ENCODE assay signal across 9 mouse cellular contexts in genomic region chr11:75461743-75462252, GRCm38 (mm10). TPM values are rescaled to one million over a fixed set of nuclear protein-coding genes. Genes with fewer than 3 reads are reported as not detected.
DNase-seq lines count a peak whose midpoint lies in the region; ATAC-seq and TF ChIP-seq lines count a peak whose summit lies in the region.
"Had no signal": no experiment of that assay in that cellular context is flagged by ENCODE, and none has a peak within 500 bp of the region (broad histone marks: within the 10 kb centered on the region; RNA-seq: fewer than 3 reads in every experiment).

No protein-coding gene starts in this region.

- no peaks in the 10 kb centered on the region for H3K27me3 ChIP-seq in hindbrain, embryonic 12.5 days
- no peaks in the 10 kb centered on the region for H3K27me3 ChIP-seq in midbrain, embryonic 14.5 days (ENCODE audit: control insufficient read depth, insufficient read depth, low read length)

- peak; percentile 62 for ATAC-seq in hindbrain, embryonic 12.5 days (ENCODE audit: low FRiP score)
- ATAC-seq in midbrain, embryonic 14.5 days (ENCODE audit: low FRiP score, low TSS enrichment): peak; percentile 44; the same call in 1 of the 2 replicates

- peak overlapping the region; percentile 98 for H3K4me2 ChIP-seq in hindbrain, embryonic 12.5 days (replicated peaks)
- peak overlapping the region; percentile 96 for H3K4me2 ChIP-seq in midbrain, embryonic 14.5 days (ENCODE audit: low read length)

- TF ChIP-seq CTCF in left cerebral cortex, adult 2 months (IDR thresholded peaks at IDR 0.05): no peak

- peaks cover 15% of the 10 kb centered on the region for H3K4me1 ChIP-seq in brown adipose tissue, adult 24 weeks (ENCODE audit: control insufficient read depth, insufficient read depth, insufficient read length, low read length)
- peaks cover 31% of the 10 kb centered on the region for H3K4me1 ChIP-seq in hindbrain, embryonic 12.5 days
- H3K4me1 ChIP-seq in midbrain, embryonic 14.5 days (ENCODE audit: control insufficient read depth, insufficient read depth, low read length): peaks cover 21% of the 10 kb centered on the region

- WGBS in hindbrain, embryonic 12.5 days: 0% methylated on average over 30 of the region's 30 CpGs
- WGBS in midbrain, embryonic 14.5 days: under 1% methylated on average over 30 of the region's 30 CpGs

- H3K36me3 ChIP-seq in hindbrain, embryonic 12.5 days: peaks cover 16% of the 10 kb centered on the region
- peaks cover 13% of the 10 kb centered on the region for H3K36me3 ChIP-seq in midbrain, embryonic 14.5 days (ENCODE audit: control insufficient read depth, insufficient read depth, low read length)

- H3K9ac ChIP-seq in hindbrain, embryonic 12.5 days: peak overlapping the region; percentile 77
- peak overlapping the region; percentile 62 for H3K9ac ChIP-seq in midbrain, embryonic 14.5 days (replicated peaks; ENCODE audit: low read length)

- H3K9me3 ChIP-seq in hindbrain, embryonic 12.5 days (replicated peaks): no peaks in the 10 kb centered on the region
- no peaks in the 10 kb centered on the region for H3K9me3 ChIP-seq in midbrain, embryonic 14.5 days (ENCODE audit: control insufficient read depth, low read length)

- intact Hi-C loops in left cerebral cortex, adult 2 months (cut with DNase I): loop anchor here (2.0 to 5.0 kb wide), 2 partner anchors 269 to 289 kb away; partner anchors contain the start of genes Dph1 and Rtn4rl1

- H3K4me3 ChIP-seq in left cerebral cortex, adult 2 months: peak overlapping the region; percentile 84
- H3K4me3 ChIP-seq in brown adipose tissue, adult 24 weeks (ENCODE audit: insufficient read depth, low read depth, low read length): peak overlapping the region; percentile 70
- peak overlapping the region; percentile 78 for H3K4me3 ChIP-seq in hindbrain, embryonic 12.5 days
- peak overlapping the region; percentile 75 for H3K4me3 ChIP-seq in midbrain, embryonic 14.5 days (replicated peaks; ENCODE audit: low read depth, low read length)

- H3K27ac ChIP-seq in left cerebral cortex, adult 2 months: peak overlapping the region; percentile 95
- H3K27ac ChIP-seq in brown adipose tissue, adult 24 weeks (replicated peaks; ENCODE audit: low read depth, low read length): peak overlapping the region; percentile 96
- peak overlapping the region; percentile 52; the same call in 1 of the 2 replicates for H3K27ac ChIP-seq in hindbrain, embryonic 12.5 days
- peak overlapping the region; percentile 49; the same call in 1 of the 2 replicates for H3K27ac ChIP-seq in midbrain, embryonic 14.5 days (replicated peaks; ENCODE audit: low read depth, low read length)

- no peak for DNase-seq in left cerebral cortex, adult 2 months (ENCODE audit: extremely low spot score in 1 of 2, low spot score in 2 of 2)
- DNase-seq in left cerebral cortex, adult 18-20 months (ENCODE audit: low spot score in 2 of 2): no peak
- DNase-seq in midbrain, embryonic 14.5 days: peak; percentile 10
- DNase-seq in cerebellum, adult 18-20 months: no peak
- DNase-seq in cerebellum, adult 9-10 months: no peak
- DNase-seq in adrenal gland, adult 8-10 months: no peak

RNA-seq across cellular contexts. Expression of gene Tlcd2, which starts 0.3 kb away (rescaled TPM):
- under 1 TPM; 0.51 to 0.66 TPM for total RNA-seq in left cerebral cortex, adult 2 months (2021)
- total RNA-seq in left cerebral cortex, adult 18-20 months (2021): under 1 TPM; 0.91 to 1.00 TPM
- polyA plus RNA-seq in brown adipose tissue, adult 24 weeks (2012; ENCODE audit: insufficient read depth, insufficient read length, missing spikeins): 13.5 and 20.2 TPM in 2 replicates
- polyA plus RNA-seq in hindbrain, embryonic 12.5 days (2016; fragmentation: Nextera tagmentation; extraction: Ambion mirVana): 11.6 and 13.0 TPM in 2 replicates
- polyA plus RNA-seq in midbrain, embryonic 14.5 days (2014; fragmentation: Nextera tagmentation; extraction: Ambion mirVana): 1.1 and 2.5 TPM in 2 replicates
- 10 to 100 TPM; 10.1 to 16.7 (median 13.1) TPM for total RNA-seq in adrenal gland, adult 8-10 months (2022)

RNA-seq across cellular contexts. Expression of gene Wdr81, which starts 7.3 kb away (rescaled TPM):
- total RNA-seq in left cerebral cortex, adult 2 months (2021): 10 to 100 TPM; 19.5 to 20.7 TPM
- total RNA-seq in left cerebral cortex, adult 18-20 months (2021): 10 to 100 TPM; 18.7 to 19.4 TPM
- polyA plus RNA-seq in brown adipose tissue, adult 24 weeks (2012; ENCODE audit: insufficient read depth, insufficient read length, missing spikeins): 5.5 and 7.2 TPM in 2 replicates
- polyA plus RNA-seq in hindbrain, embryonic 12.5 days (2016; fragmentation: Nextera tagmentation; extraction: Ambion mirVana): 9.3 and 9.6 TPM in 2 replicates
- 5.7 and 7.4 TPM in 2 replicates for polyA plus RNA-seq in midbrain, embryonic 14.5 days (2014; fragmentation: Nextera tagmentation; extraction: Ambion mirVana)
- total RNA-seq in adrenal gland, adult 8-10 months (2022): 10 to 100 TPM; 19.3 to 21.7 (median 20.2) TPM

RNA-seq across cellular contexts. Expression of gene Serpinf2, which starts 22.4 kb away (rescaled TPM):
- under 1 TPM in 1 of 2 experiments, not detected in 1; 0.28 TPM for total RNA-seq in left cerebral cortex, adult 2 months (2021)
- under 1 TPM in 1 of 2 experiments, not detected in 1; 0.35 TPM for total RNA-seq in left cerebral cortex, adult 18-20 months (2021)
- polyA plus RNA-seq in brown adipose tissue, adult 24 weeks (2012; ENCODE audit: insufficient read depth, insufficient read length, missing spikeins): 0.48 TPM in 1 of 2 replicates, not detected in the other
- polyA plus RNA-seq in hindbrain, embryonic 12.5 days (2016; fragmentation: Nextera tagmentation; extraction: Ambion mirVana): not detected in 2 replicates
- polyA plus RNA-seq in midbrain, embryonic 14.5 days (2014; fragmentation: Nextera tagmentation; extraction: Ambion mirVana): not detected in 2 replicates
- under 1 TPM in 3 of 4 experiments, not detected in 1; 0.31 to 0.41 (median 0.38) TPM for total RNA-seq in adrenal gland, adult 8-10 months (2022)
- total RNA-seq: left cerebral cortex, postnatal 10 days had no signal

RNA-seq across cellular contexts. Expression of gene Prpf8, which starts 24.8 kb away (rescaled TPM):
- 100 to 1,000 TPM; 133 to 138 TPM for total RNA-seq in left cerebral cortex, adult 2 months (2021)
- 100 to 1,000 TPM; 128 to 134 TPM for total RNA-seq in left cerebral cortex, adult 18-20 months (2021)
- polyA plus RNA-seq in brown adipose tissue, adult 24 weeks (2012; ENCODE audit: insufficient read depth, insufficient read length, missing spikeins): 57.2 and 61.0 TPM in 2 replicates
- 68.9 and 74.2 TPM in 2 replicates for polyA plus RNA-seq in hindbrain, embryonic 12.5 days (2016; fragmentation: Nextera tagmentation; extraction: Ambion mirVana)
- 59.9 and 89.5 TPM in 2 replicates for polyA plus RNA-seq in midbrain, embryonic 14.5 days (2014; fragmentation: Nextera tagmentation; extraction: Ambion mirVana)
- total RNA-seq in adrenal gland, adult 8-10 months (2022): 100 to 1,000 TPM; 155 to 170 (median 167) TPM

RNA-seq across cellular contexts. Expression of gene Serpinf1, which starts 39.3 kb away (rescaled TPM):
- 10 to 100 TPM in 1 of 2 experiments, 1 to 10 TPM in 1; 9.7 to 10.5 TPM for total RNA-seq in left cerebral cortex, adult 2 months (2021)
- 10 to 100 TPM; 12.6 to 12.7 TPM for total RNA-seq in left cerebral cortex, adult 18-20 months (2021)
- 78.8 and 102 TPM in 2 replicates for polyA plus RNA-seq in brown adipose tissue, adult 24 weeks (2012; ENCODE audit: insufficient read depth, insufficient read length, missing spikeins)
- 111 and 121 TPM in 2 replicates for polyA plus RNA-seq in hindbrain, embryonic 12.5 days (2016; fragmentation: Nextera tagmentation; extraction: Ambion mirVana)
- polyA plus RNA-seq in midbrain, embryonic 14.5 days (2014; fragmentation: Nextera tagmentation; extraction: Ambion mirVana): 2.7 and 38.5 TPM in 2 replicates
- total RNA-seq in adrenal gland, adult 8-10 months (2022): 10 to 100 TPM in 3 of 4 experiments, 1 to 10 TPM in 1; 9.0 to 31.5 (median 14.5) TPM

Comparison
In these comparisons a context has a peak if more than half of its experiments do, and no peak if none do; other contexts are left out.
1. RNA of gene Tlcd2, which starts 0.3 kb away (total RNA-seq): 10.1 to 16.7 TPM in adrenal gland, adult 8-10 months; 0.91 to 1.00 TPM in left cerebral cortex, adult 18-20 months and 0.51 to 0.66 TPM in left cerebral cortex, adult 2 months; every median in the first group is over 4 times any median in the second.
2. Peak in every context shown above with its lines, with median percentiles within 50 percentile points of each other: H3K27ac ChIP-seq and H3K4me3 ChIP-seq.